Mouse (Mus musculus) ES-E14 (cell line): ENCODE results near the gene Il10rb.

Experiments used
- CHD2 ChIP-seq: IDR thresholded peaks from 2 replicates; pipeline ENCODE4 v1.6.1; 2014; ENCODE audit warnings: mild to moderate bottlenecking, low read depth, low read length, inconsistent platforms
- HCFC1 ChIP-seq: IDR thresholded peaks from 2 replicates; pipeline ENCODE4 v1.6.1; 2012; ENCODE audit warnings: low read length, inconsistent platforms, borderline replicate concordance; ENCODE audit not compliant: insufficient read depth
- MAFK ChIP-seq: IDR thresholded peaks from 2 replicates; pipeline ENCODE4 v1.6.1; 2014; ENCODE audit warnings: mild to moderate bottlenecking, low read depth, low read length, inconsistent platforms; ENCODE audit not compliant: insufficient read depth
- ZC3H11A ChIP-seq: IDR thresholded peaks from 2 replicates; pipeline ENCODE4 v1.6.1; 2012; ENCODE audit warnings: low read depth, mild to moderate bottlenecking, inconsistent platforms, low read length, borderline replicate concordance
- ZNF384 ChIP-seq: IDR thresholded peaks from 2 replicates; pipeline ENCODE4 v1.6.1; 2012; ENCODE audit warnings: low read depth, low read length, inconsistent platforms

GRCm38 (mm10) chr16:91433329-91433933 lies 27.5 kb downstream of the Il10rb start:
- TF ChIP-seq ZC3H11A (no peak), HCFC1 (no peak), CHD2 (no peak), MAFK (no peak), ZNF384 (no peak)
